ENCODE assay signal across 8 mouse cellular contexts in genomic region chr1:134454904-134455824, GRCm38 (mm10). TPM values are rescaled to one million over a fixed set of nuclear protein-coding genes. Genes with fewer than 3 reads are reported as not detected.
DNase-seq lines count a peak whose midpoint lies in the region; ATAC-seq lines count a peak whose summit lies in the region.

Gene Klhl12, plus strand, starts transcription at chr1:134455531.

- ATAC-seq in hindbrain, embryonic 16.5 days, result peak; percentile 96

- H3K79me2 ChIP-seq in macrophage (ENCODE audit: inconsistent target), result no peaks in the 10 kb centered on the region

- peak within 1 kb of the TSS; percentile 76 for H3K4me3 ChIP-seq in hindbrain, embryonic 16.5 days (ENCODE audit: low read length)
- peak within 1 kb of the TSS; percentile 45 for H3K4me3 ChIP-seq in macrophage (ENCODE audit: inconsistent target)

- H3K4me2 ChIP-seq in hindbrain, embryonic 16.5 days (ENCODE audit: low read length), result peak within 1 kb of the TSS; percentile 75

- H3K4me1 ChIP-seq in hindbrain, embryonic 16.5 days (ENCODE audit: control insufficient read depth, insufficient read depth, low read depth, low read length), result peaks cover 13% of the 10 kb centered on the region

- H3K36me3 ChIP-seq in hindbrain, embryonic 16.5 days (ENCODE audit: control insufficient read depth, insufficient read depth, low read length), result peaks cover 5% of the 10 kb centered on the region; the same call in 1 of the 2 replicates
- H3K36me3 ChIP-seq in macrophage (ENCODE audit: inconsistent target), result no peaks in the 10 kb centered on the region

- WGBS in hindbrain, embryonic 16.5 days, result under 1% methylated on average over 57 of the region's 61 CpGs
- 1% methylated on average over 54 of the region's 61 CpGs for WGBS in macrophage (ENCODE audit: missing documents)

- peak; percentile 97 for DNase-seq in T-cell, adult 2 months (ENCODE audit: low spot score)
- DNase-seq in cerebellum, postnatal 36 days, result peak; percentile 98 to 99
- DNase-seq in frontal cortex, postnatal 36 days (ENCODE audit: low spot score in 2 of 2), result peak; percentile 95 to 97
- DNase-seq in left cerebral cortex, adult 18-20 months (ENCODE audit: low spot score in 2 of 2), result peak; percentile 95 to 97
- peak; percentile 95 for DNase-seq in right cerebral cortex, adult 18-20 months
- peak; percentile 92 for DNase-seq in urinary bladder, postnatal 10 days (ENCODE audit: low spot score)

- H3K27ac ChIP-seq in hindbrain, embryonic 16.5 days (ENCODE audit: low read depth, low read length), result peak within 1 kb of the TSS; percentile 72
- H3K27ac ChIP-seq in macrophage, result no peak within 1 kb of the TSS

- H3K9ac ChIP-seq in hindbrain, embryonic 16.5 days (ENCODE audit: low read depth, low read length), result peak within 1 kb of the TSS; percentile 87

- no peaks in the 10 kb centered on the region for H3K9me3 ChIP-seq in hindbrain, embryonic 16.5 days (ENCODE audit: control insufficient read depth, low read length)

- H3K27me3 ChIP-seq in hindbrain, embryonic 16.5 days (replicated peaks; ENCODE audit: control insufficient read depth, insufficient read depth, low read length), result no peaks in the 10 kb centered on the region

RNA-seq across cellular contexts. Expression of gene Klhl12, which starts in this region (rescaled TPM):
- 38.6 and 40.4 TPM in 2 replicates for polyA plus RNA-seq in hindbrain, embryonic 16.5 days (2015; fragmentation: Nextera tagmentation; extraction: Ambion mirVana)
- 10 to 100 TPM; 37.0 to 37.3 TPM for total RNA-seq in left cerebral cortex, adult 18-20 months (2021)
- 10 to 100 TPM; 13.1 to 37.4 (median 25.1) TPM for total RNA-seq in macrophage (2018; cell fraction: chromatin; rRNA removed)
- total RNA-seq in macrophage (2018; cell fraction: cytosol; rRNA removed), result 1 to 10 TPM; 2.6 to 5.1 (median 3.8) TPM
- 10 to 100 TPM in 18 of 26 experiments, 1 to 10 TPM in 8; 7.5 to 23.3 (median 14.1) TPM for total RNA-seq in macrophage (2018; cell fraction: nucleus; rRNA removed)
- polyA plus RNA-seq in macrophage (2018), result 2.9 to 3.4 TPM (median 3.1 TPM) in 3 replicates
